ENCODE assay signal across 8 mouse cellular contexts in genomic region chr7:16875310-16875325, GRCm38 (mm10). TPM values are rescaled to one million over a fixed set of nuclear protein-coding genes. Genes with fewer than 3 reads are reported as not detected.
DNase-seq lines count a peak whose midpoint lies in the region; ATAC-seq and TF ChIP-seq lines count a peak whose summit lies in the region.

Dact3 (plus strand) TSS chr7:16875317.

- H3K9me3 ChIP-seq in heart, embryonic 10.5 days = no peaks in the 10 kb centered on the region
- no peaks in the 10 kb centered on the region for H3K9me3 ChIP-seq in G1E (replicated peaks)
- no peaks in the 10 kb centered on the region for H3K9me3 ChIP-seq in limb, embryonic 12.5 days
- no peaks in the 10 kb centered on the region for H3K9me3 ChIP-seq in stomach, postnatal 0 days (ENCODE audit: control insufficient read depth, low read length)

- peak within 1 kb of the TSS; percentile 83 for H3K4me2 ChIP-seq in limb, embryonic 12.5 days
- peak within 1 kb of the TSS; percentile 77 for H3K4me2 ChIP-seq in stomach, postnatal 0 days (replicated peaks; ENCODE audit: low read depth)

- H3K4me3 ChIP-seq in heart, embryonic 10.5 days = peak within 1 kb of the TSS; percentile 84
- H3K4me3 ChIP-seq in G1E (ENCODE audit: low read depth, low read length) = peak within 1 kb of the TSS; percentile 74
- H3K4me3 ChIP-seq in limb, embryonic 12.5 days (replicated peaks) = peak within 1 kb of the TSS; percentile 88
- H3K4me3 ChIP-seq in stomach, postnatal 0 days (ENCODE audit: low read depth, low read length) = peak within 1 kb of the TSS; percentile 70

- intact Hi-C loops in heart, postnatal 10 days (cut with DNase I) = no loop called here

- TF ChIP-seq EP300 in stomach, postnatal 0 days (optimal IDR thresholded peaks at IDR 0.05) = no peak

- no peak for DNase-seq in heart, embryonic 10.5 days (ENCODE audit: low spot score)
- no peak for DNase-seq in heart, adult 11 months
- DNase-seq in G1E (ENCODE audit: low spot score) = no peak
- no peak for DNase-seq in heart, postnatal 10 days
- DNase-seq in stomach, postnatal 0 days (ENCODE audit: low spot score) = no peak
- no peak for DNase-seq in adrenal gland, adult 18-20 months (ENCODE audit: low spot score in 2 of 2)
- DNase-seq in urinary bladder, postnatal 4 days (ENCODE audit: low spot score in 2 of 2) = no peak

- H3K4me1 ChIP-seq in heart, embryonic 10.5 days = peaks cover 18% of the 10 kb centered on the region
- H3K4me1 ChIP-seq in G1E (ENCODE audit: insufficient read depth, low read depth, low read length) = peaks cover 28% of the 10 kb centered on the region
- H3K4me1 ChIP-seq in limb, embryonic 12.5 days (replicated peaks) = peaks cover 26% of the 10 kb centered on the region
- no peaks in the 10 kb centered on the region for H3K4me1 ChIP-seq in stomach, postnatal 0 days (replicated peaks; ENCODE audit: control insufficient read depth, insufficient read depth)

- no peak for ATAC-seq in G1E (ENCODE audit: extremely low read depth, insufficient number of reproducible peaks, low FRiP score, poor library complexity, severe bottlenecking)
- no peak for ATAC-seq in limb, embryonic 12.5 days (ENCODE audit: insufficient number of reproducible peaks, insufficient read depth, low FRiP score, low TSS enrichment, low read depth)
- no peak for ATAC-seq in stomach, postnatal 0 days (ENCODE audit: low FRiP score, low TSS enrichment)

- H3K27ac ChIP-seq in heart, embryonic 10.5 days = peak within 1 kb of the TSS; percentile 96
- H3K27ac ChIP-seq in limb, embryonic 12.5 days = peak within 1 kb of the TSS; percentile 96
- H3K27ac ChIP-seq in stomach, postnatal 0 days (replicated peaks) = peak within 1 kb of the TSS; percentile 90

- WGBS in heart, embryonic 10.5 days = 0% methylated on average over 1 of the region's 1 CpGs
- WGBS in limb, embryonic 12.5 days = 0% methylated on average over 1 of the region's 1 CpGs
- WGBS in stomach, postnatal 0 days = 0% methylated on average over 1 of the region's 1 CpGs

- no peaks in the 10 kb centered on the region for H3K27me3 ChIP-seq in heart, embryonic 10.5 days (ENCODE audit: insufficient read depth, poor library complexity, severe bottlenecking)
- H3K27me3 ChIP-seq in G1E (ENCODE audit: insufficient read depth, low read length) = peaks cover 21% of the 10 kb centered on the region
- no peaks in the 10 kb centered on the region for H3K27me3 ChIP-seq in limb, embryonic 12.5 days
- no peaks in the 10 kb centered on the region for H3K27me3 ChIP-seq in stomach, postnatal 0 days (ENCODE audit: control insufficient read depth, insufficient read depth, low read length)

- peak within 1 kb of the TSS; percentile 92 for H3K9ac ChIP-seq in limb, embryonic 12.5 days (replicated peaks)
- H3K9ac ChIP-seq in stomach, postnatal 0 days (ENCODE audit: low read length) = peak within 1 kb of the TSS; percentile 81

- H3K36me3 ChIP-seq in heart, embryonic 10.5 days = peaks cover 40% of the 10 kb centered on the region
- H3K36me3 ChIP-seq in G1E (replicated peaks) = peaks cover 12% of the 10 kb centered on the region
- H3K36me3 ChIP-seq in limb, embryonic 12.5 days = peaks cover 32% of the 10 kb centered on the region
- no peaks in the 10 kb centered on the region; the same call in 1 of the 2 replicates for H3K36me3 ChIP-seq in stomach, postnatal 0 days (ENCODE audit: control insufficient read depth, insufficient read depth, low read length)

- TF ChIP-seq CTCF in G1E (IDR thresholded peaks at IDR 0.05; ENCODE audit: low read depth, low read length) = no peak
- TF ChIP-seq CTCF in stomach, postnatal 0 days (IDR thresholded peaks at IDR 0.05; ENCODE audit: low read depth) = no peak

RNA-seq across cellular contexts. Expression of gene Dact3, which starts in this region (rescaled TPM):
- 5.0 and 7.2 TPM in 2 replicates for polyA plus RNA-seq in heart, embryonic 10.5 days (2016; fragmentation: Nextera tagmentation; extraction: Ambion mirVana)
- 0.30 TPM in 1 of 2 replicates, not detected in the other for total RNA-seq in G1E (2014; fragmentation: Nextera tagmentation)
- total RNA-seq in G1E (2017) = 0.05 and 0.12 TPM in 2 replicates
- polyA plus RNA-seq in G1E (2012) = 0.28 and 0.30 TPM in 2 replicates
- total RNA-seq in heart, postnatal 10 days (2021) = 10 to 100 TPM; 28.2 to 32.7 TPM
- polyA plus RNA-seq in limb, embryonic 12.5 days (2016; fragmentation: Nextera tagmentation; extraction: Ambion mirVana) = 9.8 and 12.5 TPM in 2 replicates
- 3.5 and 5.1 TPM in 2 replicates for polyA plus RNA-seq in stomach, postnatal 0 days (2015; fragmentation: Nextera tagmentation; extraction: Ambion mirVana)
- total RNA-seq in adrenal gland, adult 18-20 months (2021) = 1 to 10 TPM; 3.1 to 3.8 TPM

Comparison
In these comparisons a context has a peak if more than half of its experiments do, and no peak if none do; other contexts are left out.
1. RNA of gene Dact3 (total RNA-seq): 28.2 to 32.7 TPM in heart, postnatal 10 days; 3.1 to 3.8 TPM in adrenal gland, adult 18-20 months and 0.05 to 0.30 TPM in G1E; every median in the first group is over 4 times any median in the second.
2. Peak in every context shown above with its lines, with median percentiles within 50 percentile points of each other: H3K27ac ChIP-seq and H3K4me3 ChIP-seq.